Mouse (Mus musculus) MN1 (cell line): ENCODE measurements around the gene C1qtnf12.

ENCODE experiments used
- DNase-seq: peaks from one replicate; pipeline ENCODE4 v3.0.0-alpha.2; 2016; ENCODE audit warnings: low spot score

C1qtnf12 gene

DNA sequence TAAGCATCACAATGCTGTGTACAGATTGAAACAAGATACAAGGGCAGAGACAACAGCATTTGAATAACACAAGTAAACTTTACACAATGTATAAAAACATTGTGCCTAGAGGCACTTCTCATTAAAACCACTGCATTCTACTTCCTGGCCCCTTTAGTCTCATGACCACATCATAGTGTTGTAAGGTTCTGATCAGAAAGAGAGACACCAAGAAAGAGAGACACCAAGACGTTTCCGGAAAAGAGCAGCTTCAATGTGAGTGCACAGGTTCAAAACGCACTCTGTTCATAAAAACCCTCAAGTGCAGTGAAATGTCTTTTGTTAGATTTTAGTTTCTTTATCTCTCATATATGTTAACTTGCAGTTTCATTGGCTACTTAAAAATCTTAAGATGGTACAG, 42.0 kb downstream of the C1qtnf12 start:
- no peak for DNase-seq

DNA sequence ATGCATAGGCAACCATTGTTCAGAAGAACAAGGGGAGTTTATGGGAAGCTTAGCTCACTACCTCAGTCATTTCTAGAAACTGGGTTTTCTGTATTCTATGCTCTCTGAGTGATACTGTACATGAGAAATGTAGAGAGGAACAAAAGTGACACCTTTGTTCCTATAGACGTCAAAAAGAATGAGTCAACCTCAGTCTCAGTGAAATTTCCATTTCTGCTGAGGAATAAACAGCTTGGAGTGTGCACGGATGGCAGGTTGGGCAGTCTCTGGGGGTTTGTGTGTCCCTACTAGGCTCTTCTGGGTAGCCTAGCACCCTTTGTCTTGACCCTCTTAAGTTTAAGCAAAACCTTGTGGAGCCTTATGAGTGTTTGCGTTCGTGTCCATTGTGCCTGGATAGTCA, 46.3 kb downstream of the C1qtnf12 start:
- DNase-seq: no peak

DNA sequence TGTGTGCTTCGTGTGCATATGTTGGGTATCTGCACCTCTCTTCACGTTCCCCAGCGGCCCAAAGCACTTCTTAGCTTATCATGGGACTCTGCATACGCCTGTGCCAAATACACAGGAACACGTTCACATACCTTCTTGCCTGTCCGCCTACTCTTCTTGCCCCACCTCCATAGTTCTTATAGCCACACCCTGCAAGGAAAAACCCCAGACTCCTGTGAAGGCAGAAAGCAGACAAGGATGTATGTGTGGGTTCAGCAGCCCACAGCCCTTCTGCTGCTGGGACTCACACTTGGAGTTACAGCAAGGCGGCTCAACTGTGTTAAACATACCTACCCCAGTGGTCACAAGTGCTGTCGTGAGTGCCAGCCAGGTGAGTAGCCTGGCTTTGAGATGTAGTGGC, 51.5 kb downstream of the C1qtnf12 start, which contains the start of gene Tnfrsf4:
Tnfrsf4 (plus strand) TSS at position 207 of the 400 bp plus-strand sequence.
- no peak for DNase-seq

DNA sequence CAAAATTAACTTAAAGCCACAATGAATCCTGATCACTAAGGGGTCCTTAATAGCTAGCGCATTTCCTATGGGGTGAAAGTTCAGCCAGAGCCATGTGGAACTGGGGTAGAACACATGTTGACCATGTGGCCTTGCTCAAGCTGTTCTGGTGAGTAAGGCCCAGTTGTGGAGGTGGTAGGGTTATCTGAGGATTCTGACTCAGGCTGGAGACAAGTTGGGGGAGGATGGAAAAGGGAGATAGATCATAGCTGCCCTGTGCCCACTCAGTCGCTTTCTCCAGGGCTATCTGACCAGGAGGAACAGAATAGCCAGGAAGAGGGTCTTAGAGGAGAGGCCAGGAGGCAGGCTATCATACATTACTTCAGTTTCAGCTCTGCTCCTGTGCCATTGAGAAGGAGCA, 52.3 kb downstream of the C1qtnf12 start:
- DNase-seq: no peak
